ENCODE assay signal across 9 mouse cellular contexts in the genomic region with DNA sequence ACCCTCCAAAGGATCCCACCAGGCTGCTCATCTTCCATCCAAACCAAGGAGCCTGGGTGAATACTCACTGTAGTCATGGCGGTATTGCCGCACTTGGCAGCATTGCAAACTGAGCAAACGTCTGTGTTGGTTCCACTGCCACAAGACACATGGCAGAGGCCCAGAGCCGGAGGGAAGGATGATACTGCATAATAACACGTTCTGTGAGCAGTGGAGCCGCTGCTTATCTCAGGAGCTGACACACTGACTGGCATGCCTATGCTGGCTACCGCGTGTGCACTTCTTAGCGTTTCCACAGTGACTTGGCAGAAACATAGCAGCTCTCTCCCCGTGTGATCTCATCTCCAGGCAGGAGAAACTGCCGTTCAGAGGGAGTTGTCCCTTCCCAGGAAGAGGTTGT.
DNase-seq lines count a peak whose midpoint lies in the region; ATAC-seq and TF ChIP-seq lines count a peak whose summit lies in the region.
"Had no signal": no experiment of that assay in that cellular context is flagged by ENCODE, and none has a peak within 500 bp of the region (broad histone marks: within the 10 kb centered on the region; RNA-seq: fewer than 3 reads in every experiment).

No protein-coding gene starts in this region.

- peaks cover 67% of the 10 kb centered on the region for H3K36me3 ChIP-seq in megakaryocyte, embryonic 14.5 days (replicated peaks; ENCODE audit: low read length)
- no peaks in the 10 kb centered on the region for H3K36me3 ChIP-seq in midbrain, postnatal 0 days (ENCODE audit: insufficient read depth, low read length)
- no peaks in the 10 kb centered on the region for H3K36me3 ChIP-seq in kidney, embryonic 15.5 days
- H3K36me3 ChIP-seq: neural tube, embryonic 12.5 days had no signal

- no peak overlapping the region for H3K9ac ChIP-seq in midbrain, postnatal 0 days (replicated peaks; ENCODE audit: low read length, poor library complexity, severe bottlenecking)
- no peak overlapping the region for H3K9ac ChIP-seq in kidney, embryonic 15.5 days
- H3K9ac ChIP-seq: neural tube, embryonic 12.5 days had no signal

- H3K27ac ChIP-seq in midbrain, postnatal 0 days (ENCODE audit: low read depth, low read length): 0 out of 2 replicates have a peak overlapping the region, but pooled peaks have one; percentile 0
- no peak overlapping the region for H3K27ac ChIP-seq in kidney, embryonic 15.5 days
- H3K27ac ChIP-seq: neural tube, embryonic 12.5 days had no signal

- H3K4me1 ChIP-seq in megakaryocyte, embryonic 14.5 days: peaks cover 35% of the 10 kb centered on the region
- H3K4me1 ChIP-seq in midbrain, postnatal 0 days (ENCODE audit: insufficient read depth, low read length): 0 out of 2 replicates have a peak, but pooled peaks cover 8% of the 10 kb centered on the region
- H3K4me1 ChIP-seq in kidney, embryonic 15.5 days: no peaks in the 10 kb centered on the region

- H3K27me3 ChIP-seq in megakaryocyte, embryonic 14.5 days (replicated peaks): peaks cover 5% of the 10 kb centered on the region
- H3K27me3 ChIP-seq in midbrain, postnatal 0 days (ENCODE audit: insufficient read depth, low read length): no peaks in the 10 kb centered on the region
- H3K27me3 ChIP-seq in kidney, embryonic 15.5 days: no peaks in the 10 kb centered on the region
- H3K27me3 ChIP-seq: neural tube, embryonic 12.5 days had no signal

- DNase-seq in gastrocnemius, postnatal 25 days: peak; percentile 35
- peak; percentile 59 for DNase-seq in layer of hippocampus, adult 9-10 months (ENCODE audit: low spot score)
- DNase-seq in midbrain, postnatal 0 days (ENCODE audit: low spot score): peak; percentile 79
- no peak for DNase-seq in urinary bladder, adult 18-20 months (ENCODE audit: low spot score in 2 of 2)

- ATAC-seq in megakaryocyte, adult 5-6 weeks (ENCODE audit: poor library complexity, severe bottlenecking): no peak
- ATAC-seq in midbrain, postnatal 0 days (ENCODE audit: low FRiP score): peak; percentile 68
- no peak for ATAC-seq in inflammation-experienced regulatory T-cells, adult 6 months
- ATAC-seq in kidney, embryonic 15.5 days (replicated peaks; ENCODE audit: low FRiP score): no peak

- no peak overlapping the region for H3K4me2 ChIP-seq in midbrain, postnatal 0 days (ENCODE audit: low read depth, low read length, poor library complexity, severe bottlenecking)
- H3K4me2 ChIP-seq in kidney, embryonic 15.5 days: no peak overlapping the region
- H3K4me2 ChIP-seq: neural tube, embryonic 12.5 days had no signal

- no peak for TF ChIP-seq CTCF in midbrain, postnatal 0 days (IDR thresholded peaks at IDR 0.05)

- peaks cover 32% of the 10 kb centered on the region for H3K9me3 ChIP-seq in megakaryocyte, embryonic 14.5 days
- H3K9me3 ChIP-seq in midbrain, postnatal 0 days (ENCODE audit: low read length): no peaks in the 10 kb centered on the region
- no peaks in the 10 kb centered on the region; the same call in 1 of the 2 replicates for H3K9me3 ChIP-seq in kidney, embryonic 15.5 days (replicated peaks)
- H3K9me3 ChIP-seq: neural tube, embryonic 12.5 days had no signal

- 30% methylated on average over 11 of the region's 11 CpGs for WGBS in midbrain, postnatal 0 days
- WGBS in kidney, embryonic 15.5 days: 72% methylated on average over 11 of the region's 11 CpGs

- peak overlapping the region; percentile 72 for H3K4me3 ChIP-seq in megakaryocyte, embryonic 14.5 days (replicated peaks)
- H3K4me3 ChIP-seq in midbrain, postnatal 0 days (ENCODE audit: low read depth, low read length): no peak overlapping the region
- no peak overlapping the region for H3K4me3 ChIP-seq in kidney, embryonic 15.5 days (replicated peaks)
- H3K4me3 ChIP-seq: neural tube, embryonic 12.5 days had no signal

Comparison
In these comparisons a context has a peak if more than half of its experiments do, and no peak if none do; other contexts are left out.
1. DNase-seq: peak in gastrocnemius, postnatal 25 days (single experiment), layer of hippocampus, adult 9-10 months (single experiment) and midbrain, postnatal 0 days (single experiment); none in urinary bladder, adult 18-20 months (0 of 2).